Mouse (Mus musculus): ENCODE results near the gene Fip1l1.

- TF ChIP-seq POLR2A (IDR thresholded peaks at IDR 0.05; ENCODE audit: control insufficient read depth in 1 of 2, insufficient read depth in 1 of 2, low read depth in 1 of 2, low read length in 2 of 2, poor library complexity in 1 of 2) (no peak), CTCF (IDR thresholded peaks at IDR 0.05 in 2 of 3, conservative IDR thresholded peaks at IDR 0.05 in 1 of 3; ENCODE audit: control insufficient read depth in 1 of 3, insufficient read depth in 1 of 3, low read depth in 2 of 3, low read length in 3 of 3, poor library complexity in 1 of 3, severe bottlenecking in 1 of 3) (no peak), MYB (IDR thresholded peaks at IDR 0.05; ENCODE audit: low read depth, low read length) (no peak), JUND (IDR thresholded peaks at IDR 0.05; ENCODE audit: low read depth, low read length) (no peak), MAFK (IDR thresholded peaks at IDR 0.05; ENCODE audit: borderline replicate concordance, low read depth, low read length) (no peak)
Measured at GRCm38 (mm10) chr5:74602371-74602770, 67.1 kb downstream of the Fip1l1 start.

All from MEL (cell line).